Mouse (Mus musculus): Measurements from ENCODE around the gene Med6. TPM values are rescaled to one million over a fixed set of nuclear protein-coding genes. Genes with fewer than 3 reads are reported as not detected.
A peak's percentile ranks its signal among the peaks of the same experiment; 100 is the strongest.
"Not testable (repeated sequence)": the region's sequence is repeated elsewhere in the genome, so short reads cannot be mapped to it uniquely, and the experiment has no call there.

The Med6 gene
- polyA plus RNA-seq, 1 experiment from 2014 or later: 98.9 TPM

GRCm38 (mm10) chr12:81532316-81533028, 62.3 kb downstream of the Med6 start, which contains the start of the genes Gm20498 and Synj2bp:
TSS of gene Gm20498 (minus strand) at chr12:81532905.
TSS of gene Synj2bp (minus strand) at chr12:81532911.
- Histone ChIP-seq H3K4me2 (ENCODE audit: low read depth, severe bottlenecking) (peak within 1 kb of the TSS; percentile 61), H3K36me3 (ENCODE audit: control insufficient read depth, insufficient read depth, low read length) (no peaks in the 10 kb centered on the region)
- WGBS: under 1% methylated on average over 46 of the region's 46 CpGs

GRCm38 (mm10) chr12:81530587-81530986, 64.2 kb downstream of the Med6 start:
- not testable (repeated sequence) for ATAC-seq (ENCODE audit: insufficient number of reproducible peaks, low FRiP score, low TSS enrichment, low read depth); DNase-seq (ENCODE audit: low spot score)

More at GRCm38 (mm10) chr12:81532316-81533028, 62.3 kb downstream of the Med6 start, which contains the start of the genes Gm20498 and Synj2bp:
- Histone ChIP-seq H3K4me1 (ENCODE audit: control insufficient read depth, insufficient read depth, low read length) (no peaks in the 10 kb centered on the region), H3K27ac (replicated peaks; ENCODE audit: low read depth, low read length) (no peak within 1 kb of the TSS), H3K9ac (ENCODE audit: low read length) (peak within 1 kb of the TSS; percentile 79), H3K27me3 (ENCODE audit: control insufficient read depth, insufficient read depth, low read length) (no peaks in the 10 kb centered on the region), H3K9me3 (ENCODE audit: control insufficient read depth, low read length) (no peaks in the 10 kb centered on the region), H3K4me3 (ENCODE audit: low read depth, low read length) (peak within 1 kb of the TSS; percentile 82)
- ATAC-seq (ENCODE audit: insufficient number of reproducible peaks, low FRiP score, low TSS enrichment, low read depth) (peak; percentile 90), DNase-seq (ENCODE audit: low spot score) (peak; percentile 87)

More at GRCm38 (mm10) chr12:81530587-81530986, 64.2 kb downstream of the Med6 start:
- not testable (repeated sequence) for H3K4me1 ChIP-seq (ENCODE audit: control insufficient read depth, insufficient read depth, low read length); H3K4me2 ChIP-seq (ENCODE audit: low read depth, severe bottlenecking); H3K9ac ChIP-seq (ENCODE audit: low read length); H3K27ac ChIP-seq (replicated peaks; ENCODE audit: low read depth, low read length); H3K36me3 ChIP-seq (ENCODE audit: control insufficient read depth, insufficient read depth, low read length); H3K27me3 ChIP-seq (ENCODE audit: control insufficient read depth, insufficient read depth, low read length); H3K9me3 ChIP-seq (ENCODE audit: control insufficient read depth, low read length); H3K4me3 ChIP-seq (ENCODE audit: low read depth, low read length)
- WGBS: 87% methylated on average over 5 of the region's 8 CpGs

Other genes with a start within 250 kb of the Med6 start
- 0.31 and 0.45 TPM in 2 replicates for gene Gm4787, start 215.5 kb downstream of the Med6 start, polyA plus RNA-seq (2014; fragmentation: Nextera tagmentation; extraction: Ambion mirVana)
- 0.68 and 0.81 TPM in 2 replicates for gene Adam4, start 173.1 kb downstream of the Med6 start, polyA plus RNA-seq (2014; fragmentation: Nextera tagmentation; extraction: Ambion mirVana)
- gene Cox16, start 109.9 kb downstream of the Med6 start, polyA plus RNA-seq (2014; fragmentation: Nextera tagmentation; extraction: Ambion mirVana): 103 and 117 TPM in 2 replicates
- gene Gm20498, start 62.1 kb downstream of the Med6 start, polyA plus RNA-seq (2014; fragmentation: Nextera tagmentation; extraction: Ambion mirVana): 32.7 and 39.4 TPM in 2 replicates
- 31.0 and 33.7 TPM in 2 replicates for gene Synj2bp, start 62.1 kb downstream of the Med6 start, polyA plus RNA-seq (2014; fragmentation: Nextera tagmentation; extraction: Ambion mirVana)
- 0.24 and 0.32 TPM in 2 replicates for gene Adam21, start 26.5 kb downstream of the Med6 start, polyA plus RNA-seq (2014; fragmentation: Nextera tagmentation; extraction: Ambion mirVana)
- gene Ttc9, start 36.2 kb upstream of the Med6 start, polyA plus RNA-seq (2014; fragmentation: Nextera tagmentation; extraction: Ambion mirVana): 0.35 and 0.54 TPM in 2 replicates
- 0.60 and 0.61 TPM in 2 replicates for gene Map3k9, start 186.2 kb upstream of the Med6 start, polyA plus RNA-seq (2014; fragmentation: Nextera tagmentation; extraction: Ambion mirVana)